Mouse (Mus musculus) neural tube, embryonic 12.5 days (tissue): Measurements from ENCODE around the gene Gm5039. TPM values are rescaled to one million over a fixed set of nuclear protein-coding genes. Genes with fewer than 3 reads are reported as not detected.
"Not testable (repeated sequence)": the region's sequence is repeated elsewhere in the genome, so short reads cannot be mapped to it uniquely, and the experiment has no call there.

Experiments
- ATAC-seq: fragments of 200-750 bp; cut with Nextera tagmentation; 2 replicates; pipeline ENCODE4 v1.8.0; 2017; ENCODE audit warnings: low read depth, mild to moderate bottlenecking, moderate TSS enrichment, moderate library complexity; ENCODE audit not compliant: low FRiP score
- H3K27ac ChIP-seq: fragments of 300-500 bp; sonication (generic); 2 replicates; pipeline ENCODE4 v1.5.1; 2016
- H3K27me3 ChIP-seq: fragments of 300-500 bp; sonication (generic); replicated peaks from 2 replicates; pipeline ENCODE4 v1.6.1; 2016; ENCODE audit warnings: mild to moderate bottlenecking
- H3K36me3 ChIP-seq: fragments of 300-500 bp; sonication (generic); 2 replicates; pipeline ENCODE4 v1.6.1; 2016; ENCODE audit warnings: mild to moderate bottlenecking
- H3K4me1 ChIP-seq: fragments of 300-500 bp; sonication (generic); 2 replicates; pipeline ENCODE4 v1.6.1; 2016
- H3K4me2 ChIP-seq: fragments of 300-500 bp; sonication (generic); replicated peaks from 2 replicates; pipeline ENCODE4 v1.6.1; 2016; ENCODE audit warnings: mild to moderate bottlenecking
- H3K4me3 ChIP-seq: fragments of 300-500 bp; sonication (generic); 2 replicates; pipeline ENCODE4 v1.5.1; 2016
- H3K9ac ChIP-seq: fragments of 300-500 bp; sonication (generic); 2 replicates; pipeline ENCODE4 v1.6.1; 2016; ENCODE audit warnings: mild to moderate bottlenecking
- H3K9me3 ChIP-seq: fragments of 300-500 bp; sonication (generic); 2 replicates; pipeline ENCODE4 v1.6.1; 2016; ENCODE audit warnings: mild to moderate bottlenecking
- WGBS: fragments of 180-500 bp; shearing (Covaris S2); methylation state at CpG from one replicate; pipeline ENCODE4 v1.1.7; 2016; 5-methylcytosine and 5-hydroxymethylcytosine counted together
- polyA plus RNA-seq: library from polyadenylated mRNA; unstranded; fragments of >200 nt; fragmentation: Nextera tagmentation; extraction: Ambion mirVana; gene quantifications from 2 replicates; pipeline ENCODE4 v1.2.1, GENCODE M21; 2016

The Gm5039 gene
- not detected in 2 replicates for polyA plus RNA-seq

DNA sequence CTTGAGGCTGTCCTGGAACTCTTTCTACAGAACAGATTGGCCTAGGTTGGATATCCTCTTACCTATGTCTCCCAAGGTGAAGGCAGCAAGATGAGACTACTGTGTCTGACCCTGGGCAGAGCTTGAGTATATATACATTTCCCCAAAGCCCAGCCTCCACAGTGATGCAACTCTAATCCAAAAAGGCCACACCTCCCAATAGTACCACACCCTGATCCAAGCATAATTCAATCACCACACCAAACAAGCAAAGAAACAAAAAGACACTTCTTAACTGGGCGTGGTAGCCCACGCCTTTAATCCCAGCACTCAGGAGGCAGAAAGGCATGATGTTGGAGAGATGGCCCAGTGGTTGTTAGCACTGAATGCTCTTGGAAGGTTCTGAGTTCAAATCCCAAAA, at the start of gene Gm5039:
Gm5039 (minus strand) TSS at position 101 of the 400 bp plus-strand sequence.
- H3K4me2 ChIP-seq, H3K4me1 ChIP-seq, H3K27me3 ChIP-seq, H3K9me3 ChIP-seq, H3K9ac ChIP-seq, H3K36me3 ChIP-seq, H3K4me3 ChIP-seq, ATAC-seq, H3K27ac ChIP-seq: not testable (repeated sequence)
- WGBS: 94% methylated on average over 2 of the region's 2 CpGs

DNA sequence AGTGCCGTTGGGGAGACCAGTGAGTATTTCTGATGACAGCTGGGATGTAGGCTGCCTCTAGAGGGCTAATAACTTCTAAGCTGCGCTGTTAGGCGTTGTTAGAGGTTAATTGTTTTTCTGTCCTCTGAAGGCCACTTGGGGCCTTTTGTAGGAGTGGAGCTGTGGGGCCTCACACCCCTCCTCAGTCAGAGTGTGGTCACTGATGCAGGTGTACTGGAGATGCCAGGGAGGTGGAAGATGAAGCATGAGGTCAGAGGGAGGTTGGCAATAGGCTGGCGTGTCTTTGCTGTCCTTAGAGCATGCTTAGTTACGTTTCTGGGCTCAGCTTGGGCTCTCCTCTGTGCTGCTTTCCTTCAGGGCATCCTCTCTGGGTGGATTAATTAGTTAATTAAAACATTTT, 48.2 kb upstream of the Gm5039 start:
- peaks cover 2% of the 10 kb centered on the region; the same call in 1 of the 2 replicates for H3K4me1 ChIP-seq
- no peak overlapping the region for H3K9ac ChIP-seq
- 0 out of 2 replicates have a peak, but pooled peaks have one; percentile 52 for ATAC-seq
- H3K4me2 ChIP-seq: no peak overlapping the region
- WGBS: 62% methylated on average over 5 of the region's 5 CpGs
- H3K27me3 ChIP-seq: no peaks in the 10 kb centered on the region
- no peaks in the 10 kb centered on the region for H3K9me3 ChIP-seq
- H3K4me3 ChIP-seq: no peak overlapping the region
- H3K27ac ChIP-seq: no peak overlapping the region
- no peaks in the 10 kb centered on the region for H3K36me3 ChIP-seq

- not testable (repeated sequence) for H3K27ac ChIP-seq, H3K4me2 ChIP-seq, H3K4me3 ChIP-seq, H3K36me3 ChIP-seq, H3K9ac ChIP-seq, H3K27me3 ChIP-seq, H3K9me3 ChIP-seq, ATAC-seq, H3K4me1 ChIP-seq
- WGBS: 0% methylated on average over 1 of the region's 1 CpGs
Measured at GRCm38 (mm10) chr12:88370321-88370720, 46.5 kb upstream of the Gm5039 start.

GRCm38 (mm10) chr12:88369690-88370089, 45.9 kb upstream of the Gm5039 start:
- not testable (repeated sequence) for H3K4me1 ChIP-seq, H3K9me3 ChIP-seq, H3K27ac ChIP-seq, H3K27me3 ChIP-seq, ATAC-seq, H3K4me2 ChIP-seq, H3K9ac ChIP-seq, H3K4me3 ChIP-seq, H3K36me3 ChIP-seq
- WGBS: 80% methylated on average over 4 of the region's 4 CpGs

DNA sequence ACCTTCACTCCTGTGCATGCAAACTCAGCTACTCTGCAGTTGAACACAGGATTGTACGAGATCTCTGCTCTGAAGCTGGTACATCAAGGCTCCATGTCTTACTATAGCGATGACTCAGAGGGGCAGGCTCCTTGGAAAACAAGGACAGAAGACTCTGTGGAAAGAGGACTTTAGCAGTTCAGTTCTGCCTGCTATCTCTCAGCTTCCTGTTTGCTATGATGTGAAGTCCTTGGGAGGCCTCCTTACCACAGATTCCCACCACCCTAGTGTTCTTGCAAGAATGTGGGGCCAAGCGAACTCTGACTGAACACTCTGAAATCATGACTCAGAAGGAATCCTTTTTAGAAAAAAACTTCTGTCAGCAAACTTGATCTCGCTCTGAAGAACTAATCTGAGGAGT, 44.8 kb upstream of the Gm5039 start:
- Histone ChIP-seq H3K36me3 (no peaks in the 10 kb centered on the region), H3K4me2 (no peak overlapping the region), H3K4me1 (0 out of 2 replicates have a peak, but pooled peaks cover 2% of the 10 kb centered on the region), H3K27ac (no peak overlapping the region), H3K4me3 (no peak overlapping the region), H3K9me3 (no peaks in the 10 kb centered on the region), H3K9ac (no peak overlapping the region), H3K27me3 (no peaks in the 10 kb centered on the region)
- 87% methylated on average over 4 of the region's 4 CpGs for WGBS
- no peak for ATAC-seq

DNA sequence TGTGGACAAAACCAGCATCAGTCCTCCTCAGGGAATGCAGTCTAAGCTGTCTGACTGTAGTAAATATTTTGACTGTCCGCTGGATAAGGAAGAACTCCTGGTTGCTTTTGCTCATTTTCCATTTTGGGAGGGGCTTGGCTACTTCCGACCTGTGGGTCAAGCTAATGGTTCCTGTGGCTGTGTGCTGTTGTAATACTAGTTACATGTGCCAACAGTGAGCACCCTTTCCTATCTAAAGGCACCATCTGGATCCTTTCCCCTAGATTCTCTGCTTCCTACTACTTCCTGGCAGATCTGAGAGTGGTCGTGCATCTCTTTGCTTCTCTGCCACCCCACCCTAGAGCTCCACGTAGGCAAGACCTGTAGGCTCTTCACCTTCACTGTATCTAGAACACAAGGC, 43.8 kb upstream of the Gm5039 start:
- Histone ChIP-seq H3K4me3 (no peak overlapping the region), H3K4me1 (0 out of 2 replicates have a peak, but pooled peaks cover 2% of the 10 kb centered on the region), H3K27me3 (no peaks in the 10 kb centered on the region), H3K4me2 (no peak overlapping the region), H3K36me3 (no peaks in the 10 kb centered on the region), H3K9ac (no peak overlapping the region), H3K27ac (no peak overlapping the region), H3K9me3 (no peaks in the 10 kb centered on the region)
- 90% methylated on average over 4 of the region's 4 CpGs for WGBS
- no peak for ATAC-seq

DNA sequence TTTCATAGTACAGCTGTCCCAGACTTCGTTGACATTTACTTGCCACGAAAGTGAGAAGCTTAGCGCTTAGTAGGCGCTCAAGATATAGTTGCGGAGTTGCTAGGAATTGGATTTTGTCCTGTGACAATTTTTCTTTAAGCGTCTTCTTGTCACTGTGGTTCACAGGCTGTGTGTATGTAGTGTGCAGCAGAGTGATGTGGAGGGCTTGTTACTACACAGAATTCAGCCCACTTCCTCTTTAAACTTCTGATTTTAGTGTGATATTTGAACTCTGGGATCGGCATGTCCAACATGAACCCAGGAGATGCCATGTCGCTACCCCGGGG, 37.3 kb upstream of the Gm5039 start:
- H3K36me3 ChIP-seq: no peaks in the 10 kb centered on the region
- H3K4me3 ChIP-seq: peak overlapping the region; percentile 68
- peak overlapping the region; percentile 67 for H3K4me2 ChIP-seq
- no peaks in the 10 kb centered on the region for H3K9me3 ChIP-seq
- ATAC-seq: peak; percentile 9; the same call in 1 of the 2 replicates
- H3K9ac ChIP-seq: peak overlapping the region; percentile 67
- H3K27ac ChIP-seq: no peak overlapping the region
- peaks cover 4% of the 10 kb centered on the region for H3K4me1 ChIP-seq
- H3K27me3 ChIP-seq: no peaks in the 10 kb centered on the region
- WGBS: 54% methylated on average over 9 of the region's 9 CpGs

GRCm38 (mm10) chr12:88360441-88361119, 36.8 kb upstream of the Gm5039 start, which contains the start of gene Adck1:
TSS of gene Adck1 (plus strand) at chr12:88360554.
- H3K36me3 ChIP-seq: no peaks in the 10 kb centered on the region
- peak within 1 kb of the TSS; percentile 67 for H3K4me2 ChIP-seq
- H3K9ac ChIP-seq: peak within 1 kb of the TSS; percentile 67
- under 1% methylated on average over 38 of the region's 38 CpGs for WGBS
- no peaks in the 10 kb centered on the region for H3K27me3 ChIP-seq
- peaks cover 4% of the 10 kb centered on the region for H3K4me1 ChIP-seq
- peak; percentile 97 for ATAC-seq
- H3K9me3 ChIP-seq: no peaks in the 10 kb centered on the region
- no peak within 1 kb of the TSS for H3K27ac ChIP-seq
- H3K4me3 ChIP-seq: peak within 1 kb of the TSS; percentile 68

DNA sequence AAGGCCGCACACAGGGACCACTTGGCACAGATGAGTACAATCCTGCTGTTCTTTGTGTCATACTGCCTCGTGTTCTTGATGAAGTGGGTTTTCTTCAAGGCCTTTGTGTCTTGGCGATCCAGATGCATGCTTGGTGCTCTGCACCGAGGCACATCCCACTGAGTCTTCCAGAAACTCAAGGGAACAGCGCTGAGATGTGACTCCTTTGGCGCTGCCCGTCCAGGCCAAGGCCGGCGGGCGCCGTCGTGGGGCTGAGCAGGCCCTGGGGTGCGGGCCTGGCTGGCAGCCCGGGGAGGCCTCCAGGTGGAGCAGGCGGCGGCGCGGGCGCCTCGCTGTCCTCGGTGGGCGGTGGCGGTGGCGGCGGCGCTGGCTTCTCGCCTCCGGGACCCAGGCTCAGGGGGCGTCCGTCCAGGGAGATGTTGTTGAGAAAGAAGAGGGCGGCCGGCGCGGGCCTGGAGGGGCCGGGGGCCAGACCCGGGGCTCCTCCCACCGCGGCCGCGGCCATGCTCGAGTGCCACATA, 30.4 kb upstream of the Gm5039 start:
- Histone ChIP-seq H3K27me3 (no peaks in the 10 kb centered on the region), H3K4me3 (peak overlapping the region; percentile 32), H3K36me3 (no peaks in the 10 kb centered on the region), H3K9ac (0 out of 2 replicates have a peak overlapping the region, but pooled peaks have one; percentile 35), H3K27ac (no peak overlapping the region), H3K4me1 (no peaks in the 10 kb centered on the region), H3K9me3 (no peaks in the 10 kb centered on the region), H3K4me2 (peak overlapping the region; percentile 57)
- ATAC-seq: 0 out of 2 replicates have a peak, but pooled peaks have one; percentile 41
- 19% methylated on average over 41 of the region's 41 CpGs for WGBS

GRCm38 (mm10) chr12:88341286-88341685, 17.5 kb upstream of the Gm5039 start:
- H3K4me2 ChIP-seq, H3K4me3 ChIP-seq, ATAC-seq, H3K36me3 ChIP-seq, H3K27ac ChIP-seq, H3K9me3 ChIP-seq, H3K4me1 ChIP-seq, H3K27me3 ChIP-seq, H3K9ac ChIP-seq: not testable (repeated sequence)
- WGBS: 14% methylated on average over 2 of the region's 2 CpGs

GRCm38 (mm10) chr12:88336662-88337413, 13.0 kb upstream of the Gm5039 start:
- ATAC-seq, H3K9ac ChIP-seq, H3K9me3 ChIP-seq, H3K4me2 ChIP-seq, H3K27me3 ChIP-seq, H3K4me3 ChIP-seq, H3K4me1 ChIP-seq, H3K36me3 ChIP-seq, H3K27ac ChIP-seq: not testable (repeated sequence)
- 83% methylated on average over 4 of the region's 4 CpGs for WGBS

GRCm38 (mm10) chr12:88314556-88314955, 9.3 kb downstream of the Gm5039 start:
- H3K27ac ChIP-seq: no peak overlapping the region
- no peaks in the 10 kb centered on the region for H3K36me3 ChIP-seq
- H3K4me2 ChIP-seq: no peak overlapping the region
- 83% methylated on average over 3 of the region's 3 CpGs for WGBS
- no peak for ATAC-seq
- no peak overlapping the region for H3K9ac ChIP-seq
- no peak overlapping the region for H3K4me3 ChIP-seq
- no peaks in the 10 kb centered on the region for H3K4me1 ChIP-seq
- H3K9me3 ChIP-seq: no peaks in the 10 kb centered on the region
- no peaks in the 10 kb centered on the region for H3K27me3 ChIP-seq
